Mouse (Mus musculus) layer of hippocampus, adult 9-10 months (tissue): ENCODE measurements at regions not wholly inside any gene's neighbourhood (a gene's known extent, or its start where the extent isn't known, plus 50 kb on each side); places are given as distances from the start of the nearest gene placed in this dataset.

ENCODE experiments used
- DNase-seq: peaks from one replicate; pipeline ENCODE4 v3.0.0; 2022; ENCODE audit warnings: low spot score

GRCm38 (mm10) chr1:55807028-55807427 is 401.3 kb downstream of the Plcl1 start:
- no peak for DNase-seq

- DNase-seq: no peak
Observed at GRCm38 (mm10) chr1:55808724-55809519, 403.2 kb downstream of the Plcl1 start.

- DNase-seq: no peak
Observed at GRCm38 (mm10) chr1:55812486-55812885, 406.8 kb downstream of the Plcl1 start.

GRCm38 (mm10) chr1:55820866-55821500 is 415.3 kb downstream of the Plcl1 start:
- DNase-seq: no peak

GRCm38 (mm10) chr1:55822599-55822998 is 416.9 kb downstream of the Plcl1 start:
- DNase-seq: no peak

- DNase-seq: no peak
Observed at GRCm38 (mm10) chr1:55827191-55827590, 421.5 kb downstream of the Plcl1 start.

- DNase-seq: no peak
Observed at GRCm38 (mm10) chr1:55835281-55835680, 429.6 kb downstream of the Plcl1 start.

- no peak for DNase-seq
Observed at GRCm38 (mm10) chr1:55836750-55837149, 431.0 kb downstream of the Plcl1 start.

GRCm38 (mm10) chr1:55837366-55837765 is 431.6 kb downstream of the Plcl1 start:
- DNase-seq: no peak

- peak; percentile 79 for DNase-seq
Observed at GRCm38 (mm10) chr1:55838168-55838567, 432.4 kb downstream of the Plcl1 start.

GRCm38 (mm10) chr1:55848806-55849205 is 443.1 kb downstream of the Plcl1 start:
- no peak for DNase-seq

- no peak for DNase-seq
Observed at GRCm38 (mm10) chr1:55852354-55852753, 446.6 kb downstream of the Plcl1 start.

GRCm38 (mm10) chr1:55859113-55859512 is 453.4 kb downstream of the Plcl1 start:
- DNase-seq: no peak

GRCm38 (mm10) chr1:55863113-55863512 is 457.4 kb downstream of the Plcl1 start:
- no peak for DNase-seq

GRCm38 (mm10) chr1:55865274-55865673 is 459.6 kb downstream of the Plcl1 start:
- DNase-seq: no peak

GRCm38 (mm10) chr1:55866677-55867076 is 461.0 kb downstream of the Plcl1 start:
- no peak for DNase-seq

- DNase-seq: no peak
Observed at GRCm38 (mm10) chr1:55873583-55873982, 467.9 kb downstream of the Plcl1 start.

GRCm38 (mm10) chr1:55874143-55874867 is 468.6 kb downstream of the Plcl1 start:
- peak; percentile 65 for DNase-seq

GRCm38 (mm10) chr1:55874868-55875144 is 469.1 kb downstream of the Plcl1 start:
- DNase-seq: no peak

- DNase-seq: no peak
Observed at GRCm38 (mm10) chr1:55884576-55884975, 478.9 kb downstream of the Plcl1 start.

GRCm38 (mm10) chr1:55886383-55887070 is 480.8 kb downstream of the Plcl1 start:
- peak; percentile 88 for DNase-seq

GRCm38 (mm10) chr1:55887386-55887785 is 481.7 kb downstream of the Plcl1 start:
- DNase-seq: no peak
